Mouse (Mus musculus): ENCODE data around the gene Gm5089. TPM values are rescaled to one million over a fixed set of nuclear protein-coding genes. Genes with fewer than 3 reads are reported as not detected.

Gm5089 gene
- polyA plus RNA-seq, 1 experiment from 2014 or later, result 0.56 TPM

Other genes starting within 250 kb of the Gm5089 start
- 6.2 and 6.9 TPM in 2 replicates for gene Zic5, start 14.6 kb upstream of the Gm5089 start, polyA plus RNA-seq (2016; fragmentation: Nextera tagmentation; extraction: Ambion mirVana)
- 2.2 and 2.4 TPM in 2 replicates for gene Zic2, start 24.3 kb upstream of the Gm5089 start, polyA plus RNA-seq (2016; fragmentation: Nextera tagmentation; extraction: Ambion mirVana)
- gene Gm10837, start 39.5 kb upstream of the Gm5089 start, polyA plus RNA-seq (2016; fragmentation: Nextera tagmentation; extraction: Ambion mirVana), result 0.31 TPM in 1 of 2 replicates, not detected in the other
- gene Pcca, start 83.2 kb upstream of the Gm5089 start, polyA plus RNA-seq (2016; fragmentation: Nextera tagmentation; extraction: Ambion mirVana), result 29.1 and 32.8 TPM in 2 replicates